Mouse (Mus musculus) brain, embryonic 14.5 days (tissue): ENCODE measurements at regions not wholly inside any gene's neighbourhood (a gene's known extent, or its start where the extent isn't known, plus 50 kb on each side); places are given as distances from the start of the nearest gene placed in this dataset.
"Not testable (repeated sequence)": the region's sequence is repeated elsewhere in the genome, so short reads cannot be mapped to it uniquely, and the experiment has no call there.

Experiments used
- CTCF ChIP-seq: fragments of 200-500 bp; IDR thresholded peaks from 2 replicates; pipeline ENCODE4 v1.5.1; 2012; ENCODE audit warnings: inconsistent platforms, mild to moderate bottlenecking, moderate library complexity, borderline replicate concordance; ENCODE audit not compliant: insufficient read depth, insufficient read length; ENCODE audit errors: extremely low read depth
- POLR2A ChIP-seq: fragments of 200-500 bp; IDR thresholded peaks from 2 replicates; pipeline ENCODE4 v1.6.1; 2012; ENCODE audit warnings: mild to moderate bottlenecking, inconsistent platforms, borderline replicate concordance; ENCODE audit not compliant: poor library complexity, insufficient read depth, insufficient read length, severe bottlenecking; ENCODE audit errors: extremely low read depth

- not testable (repeated sequence) for TF ChIP-seq POLR2A, CTCF
Measured at GRCm38 (mm10) chrX:129611500-129611899, 138.0 kb upstream of the Diaph2 start.
